Mouse (Mus musculus) ES-E14 (cell line): ENCODE data around the gene Dpep2nb.
"Not testable (repeated sequence)": the region's sequence is repeated elsewhere in the genome, so short reads cannot be mapped to it uniquely, and the experiment has no call there.

ENCODE experiments used
- CHD2 ChIP-seq: IDR thresholded peaks from 2 replicates; pipeline ENCODE4 v1.6.1; 2014; ENCODE audit warnings: mild to moderate bottlenecking, low read depth, low read length, inconsistent platforms
- MAFK ChIP-seq: IDR thresholded peaks from 2 replicates; pipeline ENCODE4 v1.6.1; 2014; ENCODE audit warnings: mild to moderate bottlenecking, low read depth, low read length, inconsistent platforms; ENCODE audit not compliant: insufficient read depth
- ZC3H11A ChIP-seq: IDR thresholded peaks from 2 replicates; pipeline ENCODE4 v1.6.1; 2012; ENCODE audit warnings: low read depth, mild to moderate bottlenecking, inconsistent platforms, low read length, borderline replicate concordance
- ZNF384 ChIP-seq: IDR thresholded peaks from 2 replicates; pipeline ENCODE4 v1.6.1; 2012; ENCODE audit warnings: low read depth, low read length, inconsistent platforms

GRCm38 (mm10) chr8:105983406-105983805, 22.4 kb downstream of the Dpep2nb start:
- not testable (repeated sequence) for TF ChIP-seq ZC3H11A, MAFK, CHD2, ZNF384
